Mouse (Mus musculus): ENCODE measurements around the gene Hddc2. TPM values are rescaled to one million over a fixed set of nuclear protein-coding genes. Genes with fewer than 3 reads are reported as not detected.

Hddc2 gene
- polyA plus RNA-seq, 1 experiment from 2014 or later, result 61.7 TPM

Other genes with a start within 250 kb of the Hddc2 start
- gene Tpd52l1, start 132.6 kb downstream of the Hddc2 start, polyA plus RNA-seq (2014; fragmentation: Nextera tagmentation; extraction: Ambion mirVana), result 37.3 and 39.2 TPM in 2 replicates

All from hindbrain, embryonic 11.5 days (tissue).